ENCODE assay signal across 10 mouse cellular contexts in genomic region chr5:123489112-123489785, GRCm38 (mm10). TPM values are rescaled to one million over a fixed set of nuclear protein-coding genes. Genes with fewer than 3 reads are reported as not detected.
DNase-seq lines count a peak whose midpoint lies in the region; ATAC-seq lines count a peak whose summit lies in the region.
"Had no signal": no experiment of that assay in that cellular context is flagged by ENCODE, and none has a peak within 500 bp of the region (broad histone marks: within the 10 kb centered on the region; RNA-seq: fewer than 3 reads in every experiment).

TSS of gene Lrrc43 (plus strand) at chr5:123489305.
TSS of gene Il31 (minus strand) at chr5:123489489.

- 11% methylated on average over 25 of the region's 25 CpGs for WGBS in heart, embryonic 13.5 days
- 6% methylated on average over 25 of the region's 25 CpGs for WGBS in forebrain, embryonic 16.5 days

- intact Hi-C loops in heart, postnatal 36 days (cut with DNase I): no loop called here

- H3K27ac ChIP-seq in heart, embryonic 13.5 days (replicated peaks): no peak within 1 kb of the TSS
- no peak within 1 kb of the TSS for H3K27ac ChIP-seq in forebrain, embryonic 16.5 days (ENCODE audit: low read length)

- ATAC-seq in heart, embryonic 13.5 days (ENCODE audit: extremely low read depth, insufficient number of reproducible peaks, low FRiP score, low TSS enrichment): peak; percentile 25; the same call in 1 of the 2 replicates
- no peak for ATAC-seq in forebrain, embryonic 16.5 days

- no peak for DNase-seq in heart, postnatal 36 days
- peak; percentile 36 for DNase-seq in brain, adult 2 months (ENCODE audit: low read depth, low spot score)
- peak; percentile 80 for DNase-seq in mesoderm, embryonic 11.5 days (ENCODE audit: low read depth, low spot score)
- DNase-seq in ovary, postnatal 10 days (ENCODE audit: low spot score): no peak
- DNase-seq in frontal cortex, postnatal 36 days (ENCODE audit: low spot score in 2 of 2): no peak
- DNase-seq in cerebellum, adult 9-10 months: no peak
- DNase-seq: cerebellum, adult 9-11 months had no signal

- peaks cover 11% of the 10 kb centered on the region for H3K4me1 ChIP-seq in heart, embryonic 13.5 days
- peaks cover 7% of the 10 kb centered on the region for H3K4me1 ChIP-seq in forebrain, embryonic 16.5 days (replicated peaks; ENCODE audit: control insufficient read depth, insufficient read depth, low read length)

- H3K9me3 ChIP-seq in heart, embryonic 13.5 days: no peaks in the 10 kb centered on the region
- no peaks in the 10 kb centered on the region for H3K9me3 ChIP-seq in forebrain, embryonic 16.5 days (ENCODE audit: control insufficient read depth, low read length)

- H3K27me3 ChIP-seq in heart, embryonic 13.5 days (replicated peaks): peaks cover 12% of the 10 kb centered on the region
- H3K27me3 ChIP-seq in forebrain, embryonic 16.5 days (replicated peaks; ENCODE audit: control insufficient read depth, insufficient read depth, low read length): no peaks in the 10 kb centered on the region

- no peaks in the 10 kb centered on the region for H3K36me3 ChIP-seq in heart, embryonic 13.5 days
- H3K36me3 ChIP-seq in forebrain, embryonic 16.5 days (ENCODE audit: control insufficient read depth, insufficient read depth): no peaks in the 10 kb centered on the region

- H3K9ac ChIP-seq in heart, embryonic 13.5 days: peak within 1 kb of the TSS; percentile 70
- 0 out of 2 replicates have a peak within 1 kb of the TSS, but pooled peaks have one; percentile 19 for H3K9ac ChIP-seq in forebrain, embryonic 16.5 days (replicated peaks; ENCODE audit: low read depth, low read length)

- peak within 1 kb of the TSS; percentile 66 for H3K4me2 ChIP-seq in heart, embryonic 13.5 days
- peak within 1 kb of the TSS; percentile 46 for H3K4me2 ChIP-seq in forebrain, embryonic 16.5 days (ENCODE audit: low read length)

- H3K4me3 ChIP-seq in heart, embryonic 13.5 days: peak within 1 kb of the TSS; percentile 39
- H3K4me3 ChIP-seq in forebrain, embryonic 16.5 days (replicated peaks; ENCODE audit: low read length): peak within 1 kb of the TSS; percentile 18; the same call in 1 of the 2 replicates

RNA-seq across cellular contexts. Expression of gene Lrrc43, which starts in this region (rescaled TPM):
- polyA plus RNA-seq in heart, embryonic 13.5 days (2015; fragmentation: Nextera tagmentation; extraction: Ambion mirVana): not detected in 2 replicates
- not detected for total RNA-seq in heart, postnatal 36 days (2021)
- 0.24 and 0.43 TPM in 2 replicates for polyA plus RNA-seq in forebrain, embryonic 16.5 days (2015; fragmentation: Nextera tagmentation; extraction: Ambion mirVana)
- polyA plus RNA-seq: liver, embryonic 16.5 days had no signal

RNA-seq across cellular contexts. Expression of gene Il31, which starts in this region (rescaled TPM):
- not detected in 2 replicates for polyA plus RNA-seq in heart, embryonic 13.5 days (2015; fragmentation: Nextera tagmentation; extraction: Ambion mirVana)
- not detected for total RNA-seq in heart, postnatal 36 days (2021)
- not detected in 2 replicates for polyA plus RNA-seq in forebrain, embryonic 16.5 days (2015; fragmentation: Nextera tagmentation; extraction: Ambion mirVana)
- polyA plus RNA-seq: liver, embryonic 16.5 days had no signal

Comparison
In these comparisons a context has a peak if more than half of its experiments do, and no peak if none do; other contexts are left out.
1. Peak in ATAC-seq, H3K4me3 ChIP-seq, H3K9ac ChIP-seq and H3K4me2 ChIP-seq in heart, embryonic 13.5 days; RNA of the genes that start here not detected or under 1 TPM.
2. DNase-seq: peak in brain, adult 2 months (single experiment) and mesoderm, embryonic 11.5 days (single experiment); none in heart, postnatal 36 days (0 of 2), ovary, postnatal 10 days (single experiment), frontal cortex, postnatal 36 days (0 of 2) and cerebellum, adult 9-10 months (single experiment).